Mouse (Mus musculus) stomach, embryonic 14.5 days (tissue): Measurements from ENCODE around the gene Rsbn1l. TPM values are rescaled to one million over a fixed set of nuclear protein-coding genes. Genes with fewer than 3 reads are reported as not detected.
"Not testable (repeated sequence)": the region's sequence is repeated elsewhere in the genome, so short reads cannot be mapped to it uniquely, and the experiment has no call there.

Experiments used
- ATAC-seq: fragments of 200-750 bp; cut with Nextera tagmentation; 2 replicates; pipeline ENCODE4 v1.8.0; 2017; ENCODE audit warnings: low read depth, moderate TSS enrichment; ENCODE audit not compliant: insufficient number of reproducible peaks, insufficient read depth, low FRiP score
- H3K27ac ChIP-seq: fragments of 300-500 bp; sonication (generic); 2 replicates; pipeline ENCODE4 v1.5.1; 2014; ENCODE audit warnings: mild to moderate bottlenecking, low read length, moderate library complexity, mixed read lengths
- H3K27me3 ChIP-seq: fragments of 300-500 bp; sonication (generic); 2 replicates; pipeline ENCODE4 v1.6.1; 2014; ENCODE audit warnings: low read length, control low read depth, mixed read lengths; ENCODE audit not compliant: control insufficient read depth, insufficient read depth
- H3K36me3 ChIP-seq: fragments of 300-500 bp; sonication (generic); 2 replicates; pipeline ENCODE4 v1.6.1; 2014; ENCODE audit warnings: mild to moderate bottlenecking, control low read depth, low read length, moderate library complexity, mixed read lengths; ENCODE audit not compliant: control insufficient read depth, insufficient read depth
- H3K4me1 ChIP-seq: fragments of 300-500 bp; sonication (generic); 2 replicates; pipeline ENCODE4 v1.6.1; 2014; ENCODE audit warnings: low read length, control low read depth, mixed read lengths; ENCODE audit not compliant: control insufficient read depth, insufficient read depth
- H3K4me2 ChIP-seq: fragments of 300-500 bp; sonication (generic); replicated peaks from 2 replicates; pipeline ENCODE4 v1.6.1; 2014; ENCODE audit warnings: low read depth, low read length, control low read depth
- H3K4me3 ChIP-seq: fragments of 300-500 bp; sonication (generic); 2 replicates; pipeline ENCODE4 v1.5.1; 2014; ENCODE audit warnings: low read depth, low read length, control low read depth
- H3K9ac ChIP-seq: fragments of 300-500 bp; sonication (generic); replicated peaks from 2 replicates; pipeline ENCODE4 v1.6.1; 2014; ENCODE audit warnings: low read depth, mild to moderate bottlenecking, control low read depth, low read length, moderate library complexity, mixed read lengths
- H3K9me3 ChIP-seq: fragments of 300-500 bp; sonication (generic); 2 replicates; pipeline ENCODE4 v1.6.1; 2016; ENCODE audit warnings: low read depth, low read length, control low read depth; ENCODE audit not compliant: control insufficient read depth
- WGBS: fragments of 180-500 bp; shearing (Covaris S2); extraction: QIAGEN DNeasy Blood & Tissue Kit; methylation state at CpG from one replicate; pipeline ENCODE4 v1.1.7; 2014; 5-methylcytosine and 5-hydroxymethylcytosine counted together
- polyA plus RNA-seq: library from polyadenylated mRNA; unstranded; fragments of >200 nt; fragmentation: Nextera tagmentation; extraction: Ambion mirVana; gene quantifications from 2 replicates; pipeline ENCODE4 v1.2.1, GENCODE M21; 2014

Gene Rsbn1l
- polyA plus RNA-seq, 1 experiment from 2014 or later, result 11.0 TPM

- Histone ChIP-seq H3K27ac (peak overlapping the region; percentile 15; the same call in 1 of the 2 replicates), H3K27me3 (no peaks in the 10 kb centered on the region), H3K4me3 (no peak overlapping the region), H3K9ac (no peak overlapping the region), H3K4me1 (peaks cover 9% of the 10 kb centered on the region; the same call in 1 of the 2 replicates), H3K9me3 (no peaks in the 10 kb centered on the region), H3K36me3 (no peaks in the 10 kb centered on the region), H3K4me2 (no peak overlapping the region)
- 71% methylated on average over 13 of the region's 13 CpGs for WGBS
- ATAC-seq, result no peak
Observed at GRCm38 (mm10) chr5:20944961-20945748, 11.0 kb downstream of the Rsbn1l start.

- not testable (repeated sequence) for H3K9me3 ChIP-seq, H3K4me3 ChIP-seq, H3K4me1 ChIP-seq, H3K4me2 ChIP-seq, H3K36me3 ChIP-seq, ATAC-seq, H3K27me3 ChIP-seq, H3K9ac ChIP-seq, H3K27ac ChIP-seq
- 78% methylated on average over 3 of the region's 4 CpGs for whole genome bisulfite sequencing
Observed at GRCm38 (mm10) chr5:20943791-20944190, 12.4 kb downstream of the Rsbn1l start.

GRCm38 (mm10) chr5:20942523-20942922 is 13.7 kb downstream of the Rsbn1l start:
- WGBS, result 69% methylated on average over 3 of the region's 3 CpGs
- Histone ChIP-seq H3K9me3 (no peaks in the 10 kb centered on the region), H3K27ac (no peak overlapping the region), H3K4me3 (no peak overlapping the region), H3K36me3 (no peaks in the 10 kb centered on the region), H3K27me3 (no peaks in the 10 kb centered on the region), H3K4me2 (no peak overlapping the region), H3K9ac (no peak overlapping the region), H3K4me1 (peaks cover 5% of the 10 kb centered on the region; the same call in 1 of the 2 replicates)
- no peak for ATAC-seq

GRCm38 (mm10) chr5:20941205-20941604 is 15.0 kb downstream of the Rsbn1l start:
- no peaks in the 10 kb centered on the region for H3K27me3 ChIP-seq
- H3K27ac ChIP-seq, result no peak overlapping the region
- no peak overlapping the region for H3K9ac ChIP-seq
- ATAC-seq, result no peak
- peaks cover 5% of the 10 kb centered on the region; the same call in 1 of the 2 replicates for H3K4me1 ChIP-seq
- H3K4me3 ChIP-seq, result no peak overlapping the region
- 48% methylated on average over 5 of the region's 5 CpGs for WGBS
- H3K9me3 ChIP-seq, result no peaks in the 10 kb centered on the region
- no peaks in the 10 kb centered on the region for H3K36me3 ChIP-seq
- no peak overlapping the region for H3K4me2 ChIP-seq

- Histone ChIP-seq H3K4me3 (no peak overlapping the region), H3K27me3 (no peaks in the 10 kb centered on the region), H3K4me2 (no peak overlapping the region), H3K4me1 (peaks cover 5% of the 10 kb centered on the region; the same call in 1 of the 2 replicates), H3K36me3 (no peaks in the 10 kb centered on the region), H3K9me3 (no peaks in the 10 kb centered on the region), H3K27ac (no peak overlapping the region), H3K9ac (no peak overlapping the region)
- no peak for ATAC-seq
- 82% methylated on average over 4 of the region's 4 CpGs for WGBS
Observed at GRCm38 (mm10) chr5:20940696-20941095, 15.5 kb downstream of the Rsbn1l start.

GRCm38 (mm10) chr5:20940040-20940571 is 16.1 kb downstream of the Rsbn1l start:
- ATAC-seq, result no peak
- Histone ChIP-seq H3K27me3 (no peaks in the 10 kb centered on the region), H3K4me1 (no peaks in the 10 kb centered on the region), H3K4me2 (no peak overlapping the region), H3K9me3 (no peaks in the 10 kb centered on the region), H3K9ac (no peak overlapping the region), H3K4me3 (no peak overlapping the region), H3K27ac (no peak overlapping the region), H3K36me3 (no peaks in the 10 kb centered on the region)
- WGBS, result 88% methylated on average over 6 of the region's 6 CpGs

GRCm38 (mm10) chr5:20938523-20938922 is 17.7 kb downstream of the Rsbn1l start:
- no peak overlapping the region for H3K9ac ChIP-seq
- H3K9me3 ChIP-seq, result no peaks in the 10 kb centered on the region
- H3K4me1 ChIP-seq, result no peaks in the 10 kb centered on the region
- no peak overlapping the region for H3K4me2 ChIP-seq
- no peak for ATAC-seq
- no peak overlapping the region for H3K27ac ChIP-seq
- WGBS, result 78% methylated on average over 5 of the region's 5 CpGs
- H3K4me3 ChIP-seq, result no peak overlapping the region
- no peaks in the 10 kb centered on the region for H3K27me3 ChIP-seq
- no peaks in the 10 kb centered on the region for H3K36me3 ChIP-seq

- no peaks in the 10 kb centered on the region for H3K36me3 ChIP-seq
- H3K4me2 ChIP-seq, result no peak overlapping the region
- no peak overlapping the region for H3K9ac ChIP-seq
- H3K27ac ChIP-seq, result no peak overlapping the region
- H3K4me3 ChIP-seq, result no peak overlapping the region
- ATAC-seq, result no peak
- no peaks in the 10 kb centered on the region for H3K4me1 ChIP-seq
- no peaks in the 10 kb centered on the region for H3K27me3 ChIP-seq
- no peaks in the 10 kb centered on the region for H3K9me3 ChIP-seq
- 54% methylated on average over 5 of the region's 5 CpGs for WGBS
Observed at GRCm38 (mm10) chr5:20935934-20936333, 20.3 kb downstream of the Rsbn1l start.
